Mouse (Mus musculus): ENCODE results near the gene Poc1a.

Poc1a gene

GRCm38 (mm10) chr9:106280808-106281544 lies at the start of gene Poc1a:
Gene Poc1a, plus strand, starts transcription at chr9:106281061.
- DNase-seq (ENCODE audit: low spot score), result peak; percentile 94

GRCm38 (mm10) chr9:106231220-106231619 lies 49.6 kb upstream of the Poc1a start:
- no peak for DNase-seq (ENCODE audit: low spot score)

- no peak for DNase-seq (ENCODE audit: low spot score)
Measured at GRCm38 (mm10) chr9:106231816-106232215, 49.0 kb upstream of the Poc1a start.

- no peak for DNase-seq (ENCODE audit: low spot score)
Measured at GRCm38 (mm10) chr9:106232956-106233355, 47.9 kb upstream of the Poc1a start.

GRCm38 (mm10) chr9:106233953-106234352 lies 46.9 kb upstream of the Poc1a start:
- no peak for DNase-seq (ENCODE audit: low spot score)

- no peak for DNase-seq (ENCODE audit: low spot score)
Measured at GRCm38 (mm10) chr9:106235194-106235830, 45.5 kb upstream of the Poc1a start.

GRCm38 (mm10) chr9:106236156-106236817 lies 44.6 kb upstream of the Poc1a start:
- no peak for DNase-seq (ENCODE audit: low spot score)

- DNase-seq (ENCODE audit: low spot score), result no peak
Measured at GRCm38 (mm10) chr9:106236818-106237211, 44.0 kb upstream of the Poc1a start.

- DNase-seq (ENCODE audit: low spot score), result no peak
Measured at GRCm38 (mm10) chr9:106237401-106237800, 43.5 kb upstream of the Poc1a start.

GRCm38 (mm10) chr9:106237878-106238277 lies 43.0 kb upstream of the Poc1a start:
- DNase-seq (ENCODE audit: low spot score), result no peak

GRCm38 (mm10) chr9:106241541-106242164 lies 39.2 kb upstream of the Poc1a start:
- no peak for DNase-seq (ENCODE audit: low spot score)

- DNase-seq (ENCODE audit: low spot score), result no peak
Measured at GRCm38 (mm10) chr9:106242813-106243488, 37.9 kb upstream of the Poc1a start.

GRCm38 (mm10) chr9:106249550-106249949 lies 31.3 kb upstream of the Poc1a start:
- no peak for DNase-seq (ENCODE audit: low spot score)

GRCm38 (mm10) chr9:106250245-106250644 lies 30.6 kb upstream of the Poc1a start:
- DNase-seq (ENCODE audit: low spot score), result no peak

GRCm38 (mm10) chr9:106251066-106251465 lies 29.8 kb upstream of the Poc1a start:
- no peak for DNase-seq (ENCODE audit: low spot score)

GRCm38 (mm10) chr9:106254001-106254400 lies 26.9 kb upstream of the Poc1a start:
- DNase-seq (ENCODE audit: low spot score), result no peak

- no peak for DNase-seq (ENCODE audit: low spot score)
Measured at GRCm38 (mm10) chr9:106258412-106258811, 22.4 kb upstream of the Poc1a start.

GRCm38 (mm10) chr9:106258990-106259389 lies 21.9 kb upstream of the Poc1a start:
- no peak for DNase-seq (ENCODE audit: low spot score)

- DNase-seq (ENCODE audit: low spot score), result no peak
Measured at GRCm38 (mm10) chr9:106261058-106261457, 19.8 kb upstream of the Poc1a start.

GRCm38 (mm10) chr9:106261491-106261890 lies 19.4 kb upstream of the Poc1a start:
- no peak for DNase-seq (ENCODE audit: low spot score)

GRCm38 (mm10) chr9:106262075-106262474 lies 18.8 kb upstream of the Poc1a start:
- DNase-seq (ENCODE audit: low spot score), result no peak

GRCm38 (mm10) chr9:106263381-106263924 lies 17.4 kb upstream of the Poc1a start:
- DNase-seq (ENCODE audit: low spot score), result no peak
